In the genomic region with DNA sequence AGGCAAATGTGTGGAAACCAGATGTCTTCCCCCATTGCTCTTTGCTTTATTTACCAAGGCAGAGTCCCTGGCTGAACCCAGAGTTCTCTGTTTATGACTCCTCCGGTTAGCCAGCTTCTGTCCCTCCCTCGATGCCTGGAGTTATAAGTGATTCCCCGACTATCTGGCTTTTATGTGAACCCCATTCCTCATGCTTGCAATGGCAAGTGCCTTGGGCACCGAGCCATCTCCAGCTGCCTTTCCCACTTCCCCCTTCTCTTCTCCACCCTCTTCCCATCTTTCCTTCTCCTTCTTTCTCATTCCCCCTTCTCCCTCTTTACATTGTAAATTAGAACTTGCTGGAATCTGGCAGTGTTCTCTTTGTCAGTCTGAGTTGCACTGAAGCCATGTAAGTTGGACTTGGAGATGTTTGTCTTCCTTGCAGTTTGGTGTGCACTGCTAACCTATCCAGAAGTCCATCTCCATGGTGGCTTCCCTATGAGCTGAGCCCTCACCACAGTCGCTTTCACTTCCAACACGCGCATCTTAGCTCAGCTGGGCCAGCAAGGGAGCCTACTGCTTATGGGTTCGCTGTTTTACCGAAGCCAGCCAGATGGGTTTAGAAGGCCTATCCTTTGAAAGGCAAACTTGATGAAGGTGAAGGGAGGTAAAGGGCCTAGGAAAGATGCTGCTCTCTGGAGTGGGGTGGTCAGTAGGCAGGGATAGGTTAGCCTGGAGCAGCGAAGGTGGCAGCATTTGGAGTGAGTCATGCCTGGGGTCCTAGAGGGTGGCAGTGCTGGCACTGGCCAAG, we compare ENCODE assay signal across 18 mouse cellular contexts. TPM values are rescaled to one million over a fixed set of nuclear protein-coding genes. Genes with fewer than 3 reads are reported as not detected.
DNase-seq lines count a peak whose midpoint lies in the region; ATAC-seq and TF ChIP-seq lines count a peak whose summit lies in the region.
"Had no signal": no experiment of that assay in that cellular context is flagged by ENCODE, and none has a peak within 500 bp of the region (broad histone marks: within the 10 kb centered on the region; RNA-seq: fewer than 3 reads in every experiment).

No protein-coding gene starts in this region.

- peak; percentile 12 for DNase-seq in liver, adult 2 months (ENCODE audit: extremely low read depth, low read depth, low spot score)
- DNase-seq in liver, result no peak
- DNase-seq in kidney, adult 8-10 months, result no peak
- DNase-seq in adrenal gland, adult 2 months, result no peak
- DNase-seq in forebrain, embryonic 11.5 days (ENCODE audit: low spot score), result no peak
- DNase-seq: adrenal gland, postnatal 10 days; cerebellum, adult 18-20 months; gastrocnemius, postnatal 36 days; kidney, adult 11 months; thymus, postnatal 4 days had no signal

- H3K27ac ChIP-seq in liver, adult 2 months (replicated peaks; ENCODE audit: insufficient read depth, low read depth, low read length), result 0 out of 2 replicates have a peak overlapping the region, but pooled peaks have one; percentile 18
- peak overlapping the region; percentile 55 for H3K27ac ChIP-seq in brown adipose tissue, adult 24 weeks (replicated peaks; ENCODE audit: low read depth, low read length)
- no peak overlapping the region for H3K27ac ChIP-seq in forebrain, embryonic 11.5 days (ENCODE audit: low read depth, low read length)
- H3K27ac ChIP-seq: layer of hippocampus, adult 2 months; neural tube, embryonic 15.5 days; stomach, embryonic 15.5 days had no signal

- no peak for TF ChIP-seq CTCF in liver, adult 2 months (IDR thresholded peaks at IDR 0.05; ENCODE audit: low read depth, low read length)

- WGBS in liver, adult 2 months, result 69% methylated on average over 10 of the region's 10 CpGs
- WGBS in forebrain, embryonic 11.5 days, result 91% methylated on average over 10 of the region's 10 CpGs

- H3K9ac ChIP-seq in liver, adult 2 months (ENCODE audit: low read depth, low read length), result no peak overlapping the region
- H3K9ac ChIP-seq in forebrain, embryonic 11.5 days (ENCODE audit: low read length), result no peak overlapping the region
- H3K9ac ChIP-seq: neural tube, embryonic 15.5 days; stomach, embryonic 15.5 days had no signal

- no peaks in the 10 kb centered on the region for H3K9me3 ChIP-seq in megakaryocyte, embryonic 14.5 days
- H3K9me3 ChIP-seq in forebrain, embryonic 11.5 days (ENCODE audit: control insufficient read depth, low read length), result no peaks in the 10 kb centered on the region
- H3K9me3 ChIP-seq: neural tube, embryonic 15.5 days; stomach, embryonic 15.5 days had no signal

- peaks cover 6% of the 10 kb centered on the region; the same call in 1 of the 2 replicates for H3K4me1 ChIP-seq in liver, adult 2 months (ENCODE audit: control insufficient read depth, insufficient read depth, low read length)
- H3K4me1 ChIP-seq in brown adipose tissue, adult 24 weeks (ENCODE audit: control insufficient read depth, insufficient read depth, insufficient read length, low read length), result peaks cover 10% of the 10 kb centered on the region
- peaks cover 30% of the 10 kb centered on the region for H3K4me1 ChIP-seq in megakaryocyte, embryonic 14.5 days
- H3K4me1 ChIP-seq in forebrain, embryonic 11.5 days (replicated peaks; ENCODE audit: control insufficient read depth, insufficient read depth, low read length), result no peaks in the 10 kb centered on the region

- no peak overlapping the region for H3K4me2 ChIP-seq in forebrain, embryonic 11.5 days (ENCODE audit: low read depth, low read length, severe bottlenecking)
- H3K4me2 ChIP-seq: neural tube, embryonic 15.5 days; stomach, embryonic 15.5 days had no signal

- peaks cover 6% of the 10 kb centered on the region; the same call in 1 of the 2 replicates for H3K79me2 ChIP-seq in liver, adult 2 months (ENCODE audit: control insufficient read depth, insufficient read depth, low read length)

- H3K27me3 ChIP-seq in liver, adult 2 months (ENCODE audit: control insufficient read depth, insufficient read depth, low read length), result no peaks in the 10 kb centered on the region
- H3K27me3 ChIP-seq in megakaryocyte, embryonic 14.5 days (replicated peaks), result no peaks in the 10 kb centered on the region
- no peaks in the 10 kb centered on the region for H3K27me3 ChIP-seq in forebrain, embryonic 11.5 days (ENCODE audit: control insufficient read depth, insufficient read depth, low read length)
- H3K27me3 ChIP-seq: CH12.LX; neural tube, embryonic 15.5 days; stomach, embryonic 15.5 days had no signal

- TF ChIP-seq POLR2A in liver, adult 2 months (IDR thresholded peaks at IDR 0.05; ENCODE audit: extremely low read depth, insufficient read depth, low read length), result no peak

- no peak overlapping the region for H3K4me3 ChIP-seq in liver, adult 2 months (ENCODE audit: insufficient read depth, low read depth, low read length)
- no peak overlapping the region for H3K4me3 ChIP-seq in brown adipose tissue, adult 24 weeks (ENCODE audit: insufficient read depth, low read depth, low read length)
- H3K4me3 ChIP-seq in megakaryocyte, embryonic 14.5 days (replicated peaks), result peak overlapping the region; percentile 8
- no peak overlapping the region for H3K4me3 ChIP-seq in forebrain, embryonic 11.5 days (ENCODE audit: low read depth, low read length)
- H3K4me3 ChIP-seq: layer of hippocampus, adult 2 months; neural tube, embryonic 15.5 days; stomach, embryonic 15.5 days had no signal

- peaks cover 5% of the 10 kb centered on the region for H3K36me3 ChIP-seq in liver, adult 2 months (ENCODE audit: control insufficient read depth, insufficient read depth, low read length)
- H3K36me3 ChIP-seq in megakaryocyte, embryonic 14.5 days (replicated peaks; ENCODE audit: low read length), result peaks cover 85% of the 10 kb centered on the region
- no peaks in the 10 kb centered on the region; the same call in 1 of the 2 replicates for H3K36me3 ChIP-seq in forebrain, embryonic 11.5 days (ENCODE audit: control insufficient read depth, insufficient read depth, low read length)

- ATAC-seq in inflammation-experienced regulatory T-cells, adult 6 months, result peak; percentile 25
- ATAC-seq in forebrain, embryonic 11.5 days (replicated peaks; ENCODE audit: low FRiP score), result no peak
- ATAC-seq: forebrain, embryonic 14.5 days had no signal

RNA-seq across cellular contexts. Expression of a gene that starts 19.9 kb away (rescaled TPM):
- 18.0 and 24.0 TPM in 2 replicates for total RNA-seq in liver, adult 2 months (2014; rRNA removed)
- polyA plus RNA-seq in liver, adult 2 months (2012; rRNA removed), result 9.1 and 17.0 TPM in 2 replicates
- polyA plus RNA-seq in brown adipose tissue, adult 24 weeks (2012; ENCODE audit: insufficient read depth, insufficient read length, missing spikeins), result 12.6 and 15.9 TPM in 2 replicates
- 10 to 100 TPM; 49.3 to 67.5 (median 63.5) TPM for polyA plus RNA-seq in inflammation-experienced regulatory T-cells, adult 6 months (2017; shearing (Covaris generic))
- 13.9 and 33.4 TPM in 2 replicates for polyA plus RNA-seq in megakaryocyte, embryonic 14.5 days (2012; ENCODE audit: insufficient read depth, low replicate concordance)
- 10 to 100 TPM; 62.2 to 75.5 TPM for total RNA-seq in adrenal gland, adult 2 months (2021)
- 204 and 238 TPM in 2 replicates for polyA plus RNA-seq in adrenal gland, adult 2 months (2012; rRNA removed)
- 123 and 124 TPM in 2 replicates for polyA plus RNA-seq in forebrain, embryonic 11.5 days (2014; fragmentation: Nextera tagmentation; extraction: Ambion mirVana)
